Mouse (Mus musculus) kidney, adult 11 months (tissue): ENCODE results near the gene Pygl.

Experiments used
- DNase-seq: peaks from one replicate; pipeline ENCODE4 v3.0.0; 2022

Pygl gene

DNA sequence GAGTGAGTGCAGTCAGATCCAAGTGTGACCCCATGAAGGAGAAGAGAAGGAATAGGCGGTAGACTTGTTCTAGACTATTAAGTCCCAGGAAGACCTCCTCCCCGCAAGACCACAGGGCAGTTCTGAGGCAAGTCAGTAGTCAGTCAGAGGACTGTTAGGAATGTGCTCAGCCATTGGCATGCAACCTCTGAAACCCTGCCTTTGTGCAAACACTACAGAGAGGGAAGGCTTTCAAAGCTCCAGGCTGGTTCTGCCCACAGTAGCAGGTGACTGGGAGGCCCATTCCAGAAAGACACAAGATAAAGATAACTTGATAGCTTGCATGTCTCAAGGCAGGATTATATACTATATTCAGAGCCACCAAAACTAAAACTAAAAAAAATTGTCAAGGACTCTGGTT is at the start of gene Pygl:
TSS of gene Pygl (minus strand) at position 195 of the 400 bp plus-strand sequence.
- DNase-seq: no peak

DNA sequence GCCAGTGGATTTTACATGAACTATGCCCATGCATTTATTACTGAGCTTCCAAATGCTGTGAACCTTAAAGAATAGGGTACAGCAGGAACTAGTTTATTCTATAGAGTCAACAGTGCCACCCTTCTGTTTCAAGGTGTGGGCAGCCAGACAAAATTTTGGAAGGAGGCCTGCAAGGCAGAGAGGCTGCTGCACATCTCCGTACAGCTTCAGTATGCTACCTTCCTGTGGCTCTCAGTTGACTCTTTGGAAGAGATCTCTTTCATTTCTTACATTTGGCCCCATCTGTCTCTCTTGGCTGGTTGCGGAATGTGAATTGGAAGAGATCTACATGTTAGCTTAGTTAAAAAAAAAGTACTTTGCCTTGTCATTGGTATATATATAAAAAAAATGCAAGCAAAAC is 49.6 kb upstream of the Pygl start:
- DNase-seq: no peak

DNA sequence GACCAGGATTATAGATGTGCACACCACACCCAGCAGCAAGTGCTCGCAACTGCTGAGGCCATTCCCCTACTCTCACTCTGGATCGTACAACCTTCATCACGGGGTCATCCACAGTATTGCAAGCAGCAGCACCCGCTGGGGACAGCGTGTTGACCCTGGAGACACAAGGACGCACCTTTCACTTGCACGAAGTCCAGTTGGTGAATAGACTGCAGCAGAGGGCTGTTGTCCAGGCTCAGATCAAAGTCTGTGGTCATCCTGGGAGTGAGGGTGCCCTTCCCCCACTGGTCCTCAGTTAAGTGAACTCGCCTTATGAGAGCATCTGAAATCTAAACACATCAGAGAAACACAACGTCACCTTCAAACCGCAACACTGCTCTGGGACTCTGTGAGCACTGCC is 49.1 kb upstream of the Pygl start:
- DNase-seq: peak; percentile 8

DNA sequence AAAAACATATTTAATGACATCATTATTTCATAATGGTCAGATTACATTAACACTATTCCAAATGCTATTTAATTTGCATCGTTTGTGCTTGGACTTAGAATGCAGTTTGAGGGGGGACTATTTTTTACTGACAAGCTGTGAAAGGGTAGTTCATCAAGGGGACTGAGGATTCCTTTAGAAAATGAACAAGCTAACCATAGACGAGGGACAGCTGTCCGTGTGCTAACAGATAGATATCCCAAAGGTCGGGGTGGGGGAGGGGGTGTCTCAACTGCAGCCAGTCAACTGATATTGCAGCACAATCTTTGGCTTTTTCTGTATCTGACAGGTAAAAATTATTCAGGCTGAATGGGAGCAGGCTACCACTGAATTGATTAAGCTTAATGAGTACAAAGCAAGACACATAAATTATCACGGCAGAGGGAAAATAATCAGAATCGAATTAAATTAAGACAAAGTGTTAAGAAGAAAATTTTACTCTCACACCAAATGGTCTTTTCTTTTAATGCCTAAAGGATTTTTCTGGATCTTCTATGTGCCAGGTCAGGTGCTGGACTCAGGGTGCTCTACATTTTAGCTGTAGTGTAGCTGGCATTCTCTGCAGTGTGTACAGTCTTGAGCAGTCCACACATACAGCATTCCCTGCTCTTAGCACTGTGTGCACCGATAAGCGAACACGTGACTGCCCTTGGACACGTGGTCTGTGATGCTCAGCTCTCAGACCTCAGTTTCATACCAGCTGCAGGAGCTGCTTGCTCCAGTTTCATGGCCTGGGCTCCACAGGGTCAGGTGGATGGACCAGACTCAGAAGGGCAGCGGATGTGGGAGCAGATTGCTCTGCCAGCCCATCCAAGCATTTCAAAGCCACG is 46.0 kb upstream of the Pygl start:
- no peak for DNase-seq

DNA sequence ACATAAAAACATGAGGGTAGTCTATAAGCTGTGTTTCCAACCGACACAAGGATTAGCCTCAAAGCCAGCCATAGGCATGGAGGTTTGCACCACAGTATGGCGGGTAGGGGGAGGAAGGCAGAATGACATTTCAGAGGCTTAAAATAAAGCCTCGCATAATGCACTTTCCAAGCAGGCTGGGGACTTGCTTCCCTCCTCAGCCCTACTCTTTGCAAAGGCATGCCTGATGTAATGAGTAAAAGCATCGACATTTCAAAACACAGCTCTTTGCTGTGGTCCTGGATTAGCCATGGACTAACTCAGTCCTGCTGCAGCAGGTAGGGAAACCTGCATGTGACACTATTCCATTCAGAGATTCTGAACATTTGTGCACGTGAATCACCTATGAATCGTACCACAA is 38.4 kb upstream of the Pygl start:
- no peak for DNase-seq

DNA sequence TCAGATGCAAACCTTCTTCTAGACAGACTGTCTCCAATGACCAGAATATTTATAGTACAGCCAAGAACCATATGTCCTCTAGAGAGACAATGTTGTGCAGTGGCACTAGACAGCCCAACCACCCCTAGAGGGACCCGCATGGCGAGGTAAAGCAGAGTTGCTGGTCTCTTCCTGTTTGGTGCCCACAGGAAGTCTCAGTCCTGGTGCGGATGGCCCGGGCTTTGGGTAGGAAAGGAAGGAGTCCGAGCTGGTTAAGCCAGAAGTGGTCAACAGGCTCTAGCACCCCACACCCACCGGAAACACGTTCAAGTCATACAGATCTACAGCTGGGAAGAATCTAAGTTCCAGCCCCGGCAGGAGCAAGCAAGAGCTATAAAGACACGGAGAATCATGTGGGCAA is 36.0 kb upstream of the Pygl start:
- no peak for DNase-seq

DNA sequence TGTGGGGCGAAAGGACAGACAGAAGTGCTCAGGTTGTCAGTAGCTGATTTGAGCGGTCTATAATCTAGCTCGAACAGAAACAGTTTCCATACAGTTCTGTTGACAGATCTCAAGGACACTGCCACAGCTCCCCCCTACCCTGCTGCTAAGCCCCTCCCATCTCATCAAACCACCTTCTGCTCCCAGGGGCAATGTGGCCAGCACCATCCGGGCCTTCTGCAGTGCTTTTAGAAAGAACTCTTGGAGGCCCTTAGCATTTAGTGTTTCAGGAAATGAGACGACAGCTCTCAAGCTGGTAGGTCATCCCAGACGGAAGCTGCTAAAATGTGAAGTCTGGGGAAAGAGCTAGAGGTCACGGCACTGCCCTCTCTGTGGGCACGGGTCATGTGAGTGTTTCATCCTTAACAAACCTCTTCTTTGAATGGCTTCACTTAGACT is 35.2 kb upstream of the Pygl start:
- DNase-seq: no peak

DNA sequence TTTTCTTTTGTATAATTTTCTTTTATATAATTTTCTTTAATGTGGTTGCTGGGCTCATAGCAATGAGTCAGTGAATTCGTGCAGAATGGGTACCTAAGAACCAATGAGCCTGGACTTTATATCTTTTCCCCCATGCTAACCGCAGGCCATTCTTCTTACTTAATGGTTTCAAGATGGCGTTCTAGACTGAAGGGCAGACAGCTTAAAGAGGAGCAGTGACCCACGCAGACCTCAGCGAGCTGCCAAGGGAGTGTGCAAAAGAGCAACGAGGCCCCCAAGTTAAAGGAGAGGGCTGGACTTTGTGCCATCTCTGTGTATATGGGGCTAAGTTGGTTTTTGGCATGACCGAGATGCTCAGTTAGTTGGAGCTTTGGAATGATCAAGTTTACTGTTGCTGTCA is 32.4 kb upstream of the Pygl start:
- DNase-seq: no peak

DNA sequence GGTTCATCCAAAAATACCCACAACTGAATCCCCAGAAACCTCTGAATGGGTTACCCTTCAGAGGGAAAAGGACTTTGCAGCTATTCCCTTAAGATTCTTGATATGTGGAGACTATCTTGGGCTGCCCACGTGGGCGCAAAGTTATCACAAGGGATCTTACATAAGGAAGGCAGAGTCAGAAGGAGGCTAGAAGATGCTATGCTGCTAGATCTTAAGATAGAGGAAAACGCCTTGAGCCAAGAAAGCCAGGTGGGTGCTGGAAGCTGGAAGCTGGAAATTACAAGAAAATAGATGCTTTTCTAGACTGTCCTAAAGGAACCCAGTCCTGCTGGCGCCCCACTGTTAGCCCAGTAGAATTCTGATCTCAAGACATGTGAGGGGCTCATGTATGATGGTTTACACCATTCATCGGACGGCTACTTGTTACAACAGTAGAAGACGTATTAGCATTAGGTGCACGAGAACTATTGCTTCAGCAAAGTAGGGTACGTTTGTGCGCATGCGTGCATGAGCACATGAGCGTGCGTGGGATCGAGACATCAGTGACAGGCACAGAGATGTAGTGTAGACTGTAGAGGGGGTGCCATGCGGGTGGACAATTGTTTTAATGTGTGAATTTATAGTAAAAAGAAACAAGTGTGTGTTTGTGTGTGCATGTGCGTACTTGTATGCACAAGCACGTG is 31.1 kb upstream of the Pygl start:
- DNase-seq: no peak

DNA sequence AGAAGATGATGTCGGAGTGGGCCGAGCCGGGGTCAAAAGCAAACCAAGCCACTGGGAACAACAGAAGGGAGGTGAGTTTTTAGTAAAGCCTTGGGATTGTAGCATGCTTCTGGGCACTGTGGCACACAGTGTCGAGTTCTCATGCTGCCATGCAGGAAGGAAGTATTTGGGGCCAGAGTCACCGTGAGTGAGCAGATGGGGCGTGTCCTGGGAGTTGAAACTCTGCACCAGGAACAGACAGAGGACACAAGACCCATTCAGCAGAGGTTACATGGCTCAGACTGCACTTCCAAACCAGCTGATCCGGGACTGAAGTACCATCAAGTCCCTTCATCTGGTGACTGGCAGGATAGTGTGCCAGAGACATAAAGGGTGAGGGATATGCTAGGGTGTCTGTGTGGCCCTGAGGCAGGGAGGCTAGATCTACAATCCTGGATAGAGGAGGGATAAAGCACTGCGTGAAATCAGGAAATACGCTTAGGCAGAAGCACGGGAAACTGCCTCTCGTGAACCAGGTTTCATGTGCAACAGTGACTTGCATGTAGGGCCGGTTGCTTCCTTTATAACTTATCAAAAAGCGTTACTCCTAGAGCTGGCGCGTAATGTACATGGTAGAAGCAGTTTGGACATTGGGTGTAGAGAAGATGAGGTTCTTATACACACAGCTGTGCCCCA is 20.1 kb upstream of the Pygl start:
- no peak for DNase-seq

DNA sequence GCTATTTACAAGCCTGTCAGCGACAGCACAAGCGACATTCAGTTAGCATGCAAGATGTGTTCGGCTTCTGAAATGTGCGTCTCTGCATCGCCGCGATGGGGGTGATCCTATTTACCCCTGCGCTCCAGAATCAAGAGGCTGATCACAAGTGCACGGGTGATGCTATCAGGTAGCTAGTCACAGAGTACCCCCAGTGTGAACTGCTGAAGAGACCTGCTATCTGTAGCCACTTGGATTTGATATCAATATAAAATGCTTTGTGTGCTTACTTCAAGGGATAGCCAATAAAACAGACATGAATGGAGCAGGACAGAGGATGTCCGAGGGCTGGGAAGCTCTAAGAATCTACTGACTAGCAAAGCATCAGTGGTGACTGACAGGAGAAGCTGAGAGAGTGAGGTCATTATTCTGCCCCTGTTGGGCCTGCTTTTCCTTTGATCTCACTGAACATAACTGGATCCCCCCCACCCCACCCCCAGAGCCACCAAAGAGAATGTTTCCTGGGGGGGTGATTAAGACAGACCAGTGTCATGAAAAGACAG is 18.4 kb upstream of the Pygl start:
- no peak for DNase-seq

DNA sequence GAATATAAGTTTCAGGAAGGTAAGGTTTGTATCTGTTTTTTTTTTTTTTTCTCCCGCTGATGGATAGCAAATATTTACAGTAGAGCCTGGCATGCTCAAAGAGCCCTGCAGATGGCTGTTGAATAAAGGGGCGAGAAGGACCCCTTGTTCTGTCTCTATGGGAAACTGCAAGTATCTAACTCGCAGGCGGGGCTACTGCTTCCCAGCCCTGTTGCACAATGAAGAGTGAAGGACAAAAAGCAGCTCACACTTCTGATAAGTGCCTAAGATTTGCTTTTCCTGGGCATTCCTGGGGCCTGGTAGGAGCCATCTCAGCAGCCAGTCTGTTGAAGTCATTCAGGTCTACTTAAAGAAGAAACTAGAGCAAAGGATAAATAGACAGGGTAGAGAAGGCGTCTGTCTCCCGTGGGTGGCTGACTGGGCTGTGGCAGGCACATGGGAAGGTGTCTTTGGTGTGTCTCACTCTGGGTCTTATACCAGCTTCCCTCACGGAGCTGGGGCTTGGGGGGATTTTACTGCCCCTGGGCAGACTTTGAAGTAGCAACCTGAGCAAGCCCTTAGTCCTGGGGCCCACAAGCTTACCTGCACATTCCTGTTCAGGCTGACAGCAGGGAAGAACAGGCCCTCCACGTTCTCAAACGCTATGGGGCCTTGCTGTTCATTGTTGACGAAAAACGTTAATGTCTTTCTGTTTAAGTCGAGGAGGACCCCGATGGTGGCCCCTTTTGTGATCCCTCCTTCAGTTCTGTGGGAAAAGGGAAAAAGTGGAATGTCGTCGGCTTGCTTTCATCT is 16.6 kb upstream of the Pygl start:
- no peak for DNase-seq

DNA sequence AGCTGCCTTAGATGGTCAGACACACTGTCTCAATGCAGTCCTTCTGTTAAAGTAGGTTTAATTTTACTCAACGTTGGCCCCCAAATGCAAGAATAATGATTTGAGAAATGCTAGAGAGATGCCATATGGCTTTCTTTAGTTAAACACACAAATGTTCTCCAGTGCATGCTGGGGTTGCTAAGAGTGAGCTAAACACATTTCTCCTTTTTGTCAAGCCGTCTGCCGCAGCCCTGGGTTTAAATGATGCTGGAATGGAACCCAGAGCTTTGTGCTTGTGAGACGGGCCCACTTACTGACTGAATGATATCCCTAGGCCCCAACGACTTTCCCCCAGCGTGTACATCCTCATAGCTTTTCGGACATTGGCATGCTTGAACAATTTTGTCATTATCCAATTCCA is 11.3 kb upstream of the Pygl start:
- DNase-seq: no peak

DNA sequence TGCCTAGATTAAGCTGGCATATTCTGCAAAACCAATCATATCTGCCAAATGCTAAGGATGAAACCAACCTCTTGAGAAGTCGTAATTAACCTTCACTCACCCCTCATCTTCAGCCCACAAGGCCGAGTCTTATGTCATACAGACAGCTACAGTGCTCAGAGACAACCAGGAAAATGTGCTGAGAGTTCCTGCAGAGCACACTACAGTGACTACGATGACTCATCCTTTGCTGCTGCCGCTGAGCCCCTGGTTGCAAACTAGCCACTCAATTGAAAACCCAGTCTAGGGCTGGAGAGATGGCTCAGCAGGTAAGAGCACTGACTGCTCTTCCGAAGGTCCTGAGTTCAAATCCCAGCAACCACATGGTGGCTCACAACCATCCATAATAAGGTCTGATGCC is 8.5 kb upstream of the Pygl start:
- no peak for DNase-seq

DNA sequence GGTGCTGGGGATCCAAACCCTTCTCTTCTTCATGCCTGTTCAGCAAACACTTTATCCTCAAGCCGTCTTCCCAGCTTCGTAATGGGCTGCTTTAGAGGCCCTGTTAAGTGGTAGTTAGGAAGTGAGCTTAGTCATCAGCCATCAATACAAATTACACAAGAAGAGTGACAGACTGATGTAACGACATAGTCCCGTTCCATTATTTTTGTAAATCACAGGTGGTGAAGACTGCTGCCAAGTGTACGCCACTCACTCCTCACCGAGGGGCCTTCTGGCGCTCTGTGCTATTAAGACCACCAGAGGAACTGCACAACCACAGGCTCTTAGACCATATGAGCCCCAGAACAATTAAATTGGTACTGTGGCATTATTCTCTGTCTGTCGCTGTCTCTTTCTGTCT is 7.3 kb upstream of the Pygl start:
- no peak for DNase-seq

DNA sequence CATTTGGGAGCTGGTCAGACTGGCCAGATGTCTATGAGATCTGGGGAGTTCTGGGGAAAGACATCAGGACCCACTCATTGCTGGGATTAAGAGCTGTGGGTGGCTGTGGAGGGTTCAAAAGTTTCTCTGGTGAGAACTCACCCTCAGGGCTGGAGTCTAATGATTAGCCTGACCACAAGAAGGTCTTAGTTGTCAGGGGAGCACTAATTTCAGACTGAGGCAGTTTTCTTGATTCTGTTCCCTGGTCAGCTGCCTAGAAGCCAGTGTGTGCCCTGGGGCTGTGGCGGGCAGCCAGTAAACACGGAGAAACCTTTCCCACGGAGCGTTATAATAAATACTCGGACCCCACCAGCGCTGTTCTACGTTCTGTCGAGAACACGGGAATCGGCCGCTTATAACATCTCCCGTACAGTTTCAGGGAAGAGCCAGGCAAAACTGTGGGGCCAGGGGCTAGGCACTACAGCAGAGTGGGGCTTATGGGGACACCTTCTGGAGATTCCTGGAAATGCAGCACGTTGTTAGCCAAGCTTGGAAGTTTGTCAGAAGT is 3.7 kb upstream of the Pygl start:
- DNase-seq: peak; percentile 53

DNA sequence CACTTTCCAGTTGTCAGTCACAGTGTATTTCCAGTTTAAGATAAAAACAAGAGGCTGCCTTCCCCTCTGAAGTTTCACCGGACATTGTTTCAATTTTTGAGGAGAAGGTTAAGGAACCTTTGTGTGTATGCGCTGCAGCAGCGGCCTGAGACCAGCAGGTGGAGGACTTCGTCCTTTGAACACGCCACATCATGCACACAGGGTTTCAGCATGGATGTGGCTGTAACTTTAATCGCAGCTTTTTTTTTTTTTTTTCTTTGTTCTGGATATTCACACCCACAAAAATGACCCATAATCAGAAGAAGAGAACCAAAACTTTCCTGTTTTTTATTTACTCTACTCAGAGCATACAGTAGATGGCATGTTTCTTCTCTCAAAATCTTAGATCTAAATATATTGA is 3.1 kb upstream of the Pygl start:
- peak; percentile 47 for DNase-seq

DNA sequence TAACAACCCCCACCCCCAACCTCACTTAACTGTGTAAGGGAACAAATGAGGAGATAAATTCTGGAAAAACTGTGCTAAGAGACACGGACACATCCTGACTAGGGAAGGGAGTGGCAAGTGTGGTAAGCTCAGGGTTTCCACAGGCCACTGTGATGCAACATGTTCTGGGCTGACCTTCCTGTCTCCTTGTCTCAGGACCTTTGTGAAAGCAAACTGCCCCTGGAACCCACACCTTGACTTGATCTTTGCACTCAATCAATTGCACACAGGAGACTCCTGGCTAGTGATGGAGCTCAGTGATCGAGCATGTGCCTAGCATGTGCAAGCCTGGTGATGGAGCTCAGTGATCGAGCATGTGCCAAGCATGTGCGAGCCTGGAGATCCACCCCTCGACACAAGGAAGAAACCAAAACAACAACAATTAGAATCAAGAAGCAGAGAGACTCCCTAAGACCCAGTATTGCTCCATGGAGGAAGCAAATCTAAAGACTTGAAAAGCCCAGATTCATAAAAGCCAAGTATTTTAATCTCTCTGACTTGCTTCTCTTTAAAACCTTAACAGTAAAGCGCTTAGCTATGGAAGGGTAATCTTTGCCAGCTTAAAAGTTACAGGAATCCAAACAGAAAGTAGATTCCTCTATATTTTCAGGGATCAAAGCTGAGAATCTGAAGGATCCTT is 2.5 kb upstream of the Pygl start:
- no peak for DNase-seq

DNA sequence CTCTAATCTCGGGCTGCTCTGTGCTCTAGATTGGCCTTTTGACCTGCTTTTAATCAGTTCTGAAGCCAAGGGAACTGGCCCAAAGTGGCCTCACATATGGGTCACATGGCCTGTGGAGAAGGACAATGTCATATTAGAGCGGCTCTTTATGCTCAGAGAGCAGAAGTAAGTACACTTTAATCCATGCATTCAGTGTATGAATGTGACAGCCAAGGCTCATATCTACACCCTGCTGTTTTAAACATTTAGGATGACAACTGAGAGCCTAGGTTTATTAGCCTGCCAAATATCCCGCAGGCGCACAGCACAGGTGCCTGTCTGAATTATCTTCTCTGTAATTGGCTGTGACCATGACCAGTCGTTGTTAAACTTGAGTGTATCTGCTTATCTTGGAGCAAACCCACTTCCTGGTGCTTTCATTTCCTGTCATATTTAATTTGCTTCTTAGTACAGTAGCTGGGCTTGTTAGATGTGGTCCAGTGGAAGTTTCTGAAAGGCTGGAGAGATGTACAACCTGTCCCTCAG is 794 bp upstream of the Pygl start:
- no peak for DNase-seq

DNA sequence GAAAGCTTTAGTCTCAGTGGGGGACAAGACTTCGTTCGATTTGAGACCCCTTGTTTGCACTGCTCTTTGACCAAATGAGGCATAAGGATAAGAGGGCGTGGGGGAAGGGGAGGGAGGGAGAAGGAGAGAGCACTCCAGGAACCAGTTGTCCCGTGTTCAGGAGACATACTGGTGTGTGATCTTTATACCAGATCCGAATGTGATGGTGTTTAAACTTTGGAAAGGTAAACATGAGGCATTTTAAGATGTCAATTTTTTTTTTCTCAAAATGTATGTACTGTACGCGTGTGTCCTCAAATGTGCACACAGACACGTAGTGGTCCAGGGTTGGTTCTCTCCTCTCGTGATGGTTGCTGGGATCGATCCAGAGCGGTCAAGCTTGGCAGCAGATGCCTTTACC is 3.1 kb downstream of the Pygl start:
- DNase-seq: no peak

DNA sequence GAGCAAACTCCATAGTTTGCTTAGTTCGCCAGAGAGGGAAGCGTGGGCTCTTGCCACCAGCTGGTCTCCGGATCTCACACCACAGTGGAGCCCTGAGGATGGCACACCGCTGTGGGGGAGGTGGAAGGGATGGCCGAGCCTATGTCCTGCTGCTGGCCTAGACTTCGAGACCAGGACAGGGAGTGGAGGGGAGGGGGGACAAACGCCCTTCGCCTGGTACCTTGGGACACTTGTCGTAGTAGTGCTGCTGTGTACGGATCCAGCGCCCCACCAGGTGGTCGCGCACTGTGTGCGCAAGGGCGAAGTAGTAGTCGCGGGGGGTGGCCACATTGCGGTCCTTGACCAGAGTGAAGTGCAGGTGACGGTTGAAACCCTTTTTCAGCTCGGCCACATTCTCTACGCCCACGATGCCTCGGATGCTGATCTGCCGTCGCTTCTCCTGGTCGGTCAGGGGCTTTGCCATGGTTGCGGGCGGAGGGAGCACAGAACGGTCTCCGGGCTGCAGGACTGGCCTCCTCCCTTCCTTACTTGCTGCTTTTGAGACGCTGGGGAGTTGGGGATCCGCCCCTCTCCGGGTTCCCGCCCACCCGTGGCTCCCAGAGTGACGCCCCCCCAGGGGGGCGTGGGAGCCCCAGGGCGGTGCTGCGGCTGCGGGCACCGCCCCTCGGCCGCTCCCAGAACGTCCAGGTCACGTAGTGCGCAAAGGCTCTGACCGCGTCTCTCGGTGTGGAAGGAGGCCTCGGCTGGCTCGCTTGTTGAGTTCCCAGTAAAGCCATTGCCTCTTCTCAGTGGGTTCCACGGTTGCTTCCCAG is 4.0 kb downstream of the Pygl start:
- DNase-seq: peak; percentile 83
